Mouse (Mus musculus) mouse embryonic stem cell (cell line): Measurements from ENCODE around the gene Uck2.

Experiments used
- in situ Hi-C, 2 experiments: fragments of 300-500 bp; cut with MboI; formaldehyde crosslinking; loops; 1 replicate in 1 of 2; 3 replicates in 1 of 2; pipeline ENCODE4 v1.14.3; 2019 to 2020; ENCODE audit warnings: low sequenced_read_pairs in 2 of 2, low pct_unique_long_range_greater_than_20kb in 1 of 2, mixed read lengths in 1 of 2; ENCODE audit not compliant: unreplicated experiment in 1 of 2

Uck2 gene

GRCm38 (mm10) chr1:167269350-167269811 lies 15.7 kb downstream of the Uck2 start:
- in situ Hi-C loops = loop anchor here in 1 of 2 experiments (5.0 kb wide), 1 partner anchor 37 kb away; no protein-coding TSS in a partner anchor

GRCm38 (mm10) chr1:167268360-167269063 lies 16.6 kb downstream of the Uck2 start:
- in situ Hi-C loops = loop anchor here in 1 of 2 experiments (5.0 kb wide), 1 partner anchor 36 kb away; no protein-coding TSS in a partner anchor

- in situ Hi-C loops = loop anchor here in 1 of 2 experiments (5.0 kb wide), 1 partner anchor 34 kb away; no protein-coding TSS in a partner anchor
These were observed 18.4 kb downstream of the Uck2 start for GRCm38 (mm10) chr1:167266720-167267119.

GRCm38 (mm10) chr1:167265366-167265765 lies 19.8 kb downstream of the Uck2 start:
- in situ Hi-C loops = loop anchor here in 1 of 2 experiments (5.0 kb wide), 1 partner anchor 33 kb away; no protein-coding TSS in a partner anchor

- in situ Hi-C loops = no loop called here
These were observed 22.6 kb downstream of the Uck2 start for GRCm38 (mm10) chr1:167262489-167263041.

- in situ Hi-C loops = no loop called here
These were observed 23.4 kb downstream of the Uck2 start for GRCm38 (mm10) chr1:167261750-167262149.

- in situ Hi-C loops = no loop called here
These were observed 25.4 kb downstream of the Uck2 start for GRCm38 (mm10) chr1:167259702-167260101.

- in situ Hi-C loops = no loop called here
These were observed 28.3 kb downstream of the Uck2 start for GRCm38 (mm10) chr1:167256724-167257302.

- in situ Hi-C loops = no loop called here
These were observed 31.5 kb downstream of the Uck2 start for GRCm38 (mm10) chr1:167253579-167253978.

- in situ Hi-C loops = no loop called here
These were observed 35.2 kb downstream of the Uck2 start for GRCm38 (mm10) chr1:167249881-167250280.

- in situ Hi-C loops = no loop called here
These were observed 35.9 kb downstream of the Uck2 start for GRCm38 (mm10) chr1:167249252-167249651.

- in situ Hi-C loops = no loop called here
These were observed 37.2 kb downstream of the Uck2 start for GRCm38 (mm10) chr1:167247886-167248285.

GRCm38 (mm10) chr1:167246976-167247375 lies 38.1 kb downstream of the Uck2 start:
- in situ Hi-C loops = no loop called here

GRCm38 (mm10) chr1:167246275-167246674 lies 38.8 kb downstream of the Uck2 start:
- in situ Hi-C loops = no loop called here

- in situ Hi-C loops = no loop called here
These were observed 39.9 kb downstream of the Uck2 start for GRCm38 (mm10) chr1:167245180-167245641.

- in situ Hi-C loops = no loop called here
These were observed 42.9 kb downstream of the Uck2 start for GRCm38 (mm10) chr1:167242191-167242681.

- in situ Hi-C loops = no loop called here
These were observed 43.6 kb downstream of the Uck2 start for GRCm38 (mm10) chr1:167241487-167241886.

- in situ Hi-C loops = no loop called here
These were observed 44.8 kb downstream of the Uck2 start for GRCm38 (mm10) chr1:167240361-167240760.

- in situ Hi-C loops = no loop called here
These were observed 45.2 kb downstream of the Uck2 start for GRCm38 (mm10) chr1:167239916-167240315.
